Mouse (Mus musculus) liver, embryonic 11.5 days (tissue): Measurements from ENCODE around the gene Zbtb12. TPM values are rescaled to one million over a fixed set of nuclear protein-coding genes. Genes with fewer than 3 reads are reported as not detected.

Source experiments
- ATAC-seq: fragments of 200-750 bp; cut with Nextera tagmentation; replicated peaks from 2 replicates; pipeline ENCODE4 v1.8.0; 2017; ENCODE audit warnings: moderate number of reproducible peaks, mild to moderate bottlenecking, moderate TSS enrichment, moderate library complexity; ENCODE audit not compliant: low FRiP score
- DNase-seq: peaks from one replicate; pipeline ENCODE4 v3.0.0-alpha.2; 2017; ENCODE audit warnings: low spot score
- H3K27ac ChIP-seq: fragments of 300-500 bp; sonication (generic); 2 replicates; pipeline ENCODE4 v1.5.1; 2014; ENCODE audit warnings: mild to moderate bottlenecking, low read depth, low read length, control low read depth
- H3K27me3 ChIP-seq: fragments of 300-500 bp; sonication (generic); replicated peaks from 2 replicates; pipeline ENCODE4 v1.6.1; 2014; ENCODE audit warnings: low read length, mixed read lengths; ENCODE audit not compliant: control insufficient read depth, insufficient read depth
- H3K36me3 ChIP-seq: fragments of 300-500 bp; sonication (generic); 2 replicates; pipeline ENCODE4 v1.6.1; 2014; ENCODE audit warnings: mild to moderate bottlenecking, low read length, moderate library complexity, mixed read lengths; ENCODE audit not compliant: control insufficient read depth, insufficient read depth
- H3K4me1 ChIP-seq: fragments of 300-500 bp; sonication (generic); replicated peaks from 2 replicates; pipeline ENCODE4 v1.6.1; 2014; ENCODE audit warnings: low read length, mixed read lengths; ENCODE audit not compliant: control insufficient read depth, insufficient read depth
- H3K4me2 ChIP-seq: fragments of 300-500 bp; sonication (generic); 2 replicates; pipeline ENCODE4 v1.6.1; 2014; ENCODE audit warnings: mild to moderate bottlenecking, control low read depth, moderate library complexity
- H3K4me3 ChIP-seq: fragments of 300-500 bp; sonication (generic); 2 replicates; pipeline ENCODE4 v1.5.1; 2014; ENCODE audit warnings: low read depth, low read length, control low read depth
- H3K9ac ChIP-seq: fragments of 300-500 bp; sonication (generic); 2 replicates; pipeline ENCODE4 v1.6.1; 2014; ENCODE audit warnings: low read depth, low read length, control low read depth
- H3K9me3 ChIP-seq: fragments of 300-500 bp; sonication (generic); 2 replicates; pipeline ENCODE4 v1.6.1; 2016; ENCODE audit warnings: low read length, inconsistent platforms, mixed read lengths; ENCODE audit not compliant: control insufficient read depth
- WGBS: fragments of 180-500 bp; shearing (Covaris S2); extraction: QIAGEN DNeasy Blood & Tissue Kit; methylation state at CpG from one replicate; pipeline ENCODE4 v1.1.7; 2014; 5-methylcytosine and 5-hydroxymethylcytosine counted together
- polyA plus RNA-seq: library from polyadenylated mRNA; unstranded; fragments of >200 nt; fragmentation: Nextera tagmentation; extraction: Ambion mirVana; gene quantifications from 2 replicates; pipeline ENCODE4 v1.2.1, GENCODE M21; 2014

Gene Zbtb12
- polyA plus RNA-seq, 1 experiment from 2014 or later, result 0.86 TPM

- H3K9me3 ChIP-seq, result no peaks in the 10 kb centered on the region
- ATAC-seq, result no peak
- no peak overlapping the region for H3K9ac ChIP-seq
- H3K27ac ChIP-seq, result no peak overlapping the region
- peaks cover 33% of the 10 kb centered on the region for H3K36me3 ChIP-seq
- H3K4me3 ChIP-seq, result no peak overlapping the region
- no peaks in the 10 kb centered on the region for H3K27me3 ChIP-seq
- DNase-seq, result no peak
- H3K4me1 ChIP-seq, result peaks cover 12% of the 10 kb centered on the region
- WGBS, result 90% methylated on average over 6 of the region's 6 CpGs
- H3K4me2 ChIP-seq, result no peak overlapping the region
Measured at GRCm38 (mm10) chr17:34847192-34847591, 32.1 kb upstream of the Zbtb12 start.

- H3K9me3 ChIP-seq, result no peaks in the 10 kb centered on the region
- H3K27ac ChIP-seq, result no peak overlapping the region
- H3K4me2 ChIP-seq, result no peak overlapping the region
- H3K9ac ChIP-seq, result no peak overlapping the region
- H3K27me3 ChIP-seq, result no peaks in the 10 kb centered on the region
- H3K36me3 ChIP-seq, result peaks cover 33% of the 10 kb centered on the region
- WGBS, result 89% methylated on average over 7 of the region's 7 CpGs
- ATAC-seq (no peak), DNase-seq (no peak)
- H3K4me3 ChIP-seq, result no peak overlapping the region
- peaks cover 12% of the 10 kb centered on the region for H3K4me1 ChIP-seq
Measured at GRCm38 (mm10) chr17:34847615-34848014, 31.7 kb upstream of the Zbtb12 start.

DNA sequence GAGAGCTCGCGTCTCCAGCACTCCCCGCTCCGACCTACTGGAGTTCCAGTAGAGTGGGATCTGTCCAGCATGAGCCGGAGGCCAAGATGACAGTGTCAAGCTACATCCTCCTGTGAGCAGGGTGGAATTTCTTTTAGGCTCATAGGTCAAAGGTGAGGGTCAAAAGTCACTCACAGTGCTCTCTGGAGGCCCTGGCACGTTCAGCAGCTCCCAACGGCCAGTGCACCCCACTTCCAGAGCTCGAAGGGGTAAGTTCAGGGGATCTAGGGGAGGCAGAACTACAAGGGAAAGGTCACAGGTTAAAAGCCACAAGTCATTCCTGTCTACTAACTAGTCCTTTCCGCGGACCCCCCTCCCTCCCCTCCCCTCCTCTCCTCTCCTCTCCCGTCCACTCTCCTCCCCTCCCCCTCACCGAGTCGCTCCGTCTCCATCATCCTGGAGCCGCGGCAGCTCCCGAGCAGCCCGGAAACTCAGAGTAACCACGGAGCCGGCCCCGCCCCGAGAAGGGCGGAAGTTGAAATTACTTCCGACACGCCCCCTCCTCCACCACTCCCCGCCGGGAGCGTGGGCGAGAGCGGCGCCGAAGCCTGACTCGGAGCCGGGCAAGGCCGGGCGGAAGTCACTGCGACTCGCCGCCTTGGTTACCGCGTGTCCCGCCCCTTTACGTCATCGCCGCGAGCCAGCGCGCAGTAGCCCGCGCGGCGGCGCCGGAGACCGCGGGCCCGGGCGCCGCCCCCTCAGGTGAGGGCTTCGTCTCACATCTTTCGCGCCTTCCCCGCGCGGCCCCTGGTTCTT, 29.4 kb upstream of the Zbtb12 start, which contains the start of the genes Skiv2l and Nelfe:
Skiv2l (minus strand) TSS at position 489 of the 795 bp plus-strand sequence.
Nelfe (plus strand) TSS at position 670 of the 795 bp plus-strand sequence.
- under 1% methylated on average over 65 of the region's 65 CpGs for WGBS
- no peaks in the 10 kb centered on the region for H3K9me3 ChIP-seq
- peak within 1 kb of the TSS; percentile 89 for H3K4me3 ChIP-seq
- H3K9ac ChIP-seq, result peak within 1 kb of the TSS; percentile 87
- peak within 1 kb of the TSS; percentile 97 for H3K4me2 ChIP-seq
- H3K27me3 ChIP-seq, result no peaks in the 10 kb centered on the region
- peak within 1 kb of the TSS; percentile 68 for H3K27ac ChIP-seq
- peaks cover 35% of the 10 kb centered on the region for H3K36me3 ChIP-seq
- peak; percentile 96 for ATAC-seq
- DNase-seq, result peak; percentile 98
- H3K4me1 ChIP-seq, result peaks cover 12% of the 10 kb centered on the region

GRCm38 (mm10) chr17:34850517-34851125, 28.7 kb upstream of the Zbtb12 start:
- 2% methylated on average over 25 of the region's 25 CpGs for WGBS
- DNase-seq (no peak), ATAC-seq (peak; percentile 16)
- Histone ChIP-seq H3K36me3 (peaks cover 34% of the 10 kb centered on the region), H3K9me3 (no peaks in the 10 kb centered on the region), H3K27ac (peak overlapping the region; percentile 68), H3K4me3 (peak overlapping the region; percentile 89), H3K4me2 (peak overlapping the region; percentile 97), H3K4me1 (peaks cover 12% of the 10 kb centered on the region), H3K9ac (peak overlapping the region; percentile 87), H3K27me3 (no peaks in the 10 kb centered on the region)

- H3K4me1 ChIP-seq, result peaks cover 12% of the 10 kb centered on the region
- no peak overlapping the region for H3K27ac ChIP-seq
- no peak overlapping the region for H3K4me2 ChIP-seq
- peaks cover 27% of the 10 kb centered on the region for H3K36me3 ChIP-seq
- H3K9me3 ChIP-seq, result no peaks in the 10 kb centered on the region
- no peak overlapping the region for H3K9ac ChIP-seq
- no peak for ATAC-seq
- DNase-seq, result no peak
- no peak overlapping the region for H3K4me3 ChIP-seq
- no peaks in the 10 kb centered on the region for H3K27me3 ChIP-seq
- 79% methylated on average over 8 of the region's 8 CpGs for WGBS
Measured at GRCm38 (mm10) chr17:34853511-34853910, 25.8 kb upstream of the Zbtb12 start.

DNA sequence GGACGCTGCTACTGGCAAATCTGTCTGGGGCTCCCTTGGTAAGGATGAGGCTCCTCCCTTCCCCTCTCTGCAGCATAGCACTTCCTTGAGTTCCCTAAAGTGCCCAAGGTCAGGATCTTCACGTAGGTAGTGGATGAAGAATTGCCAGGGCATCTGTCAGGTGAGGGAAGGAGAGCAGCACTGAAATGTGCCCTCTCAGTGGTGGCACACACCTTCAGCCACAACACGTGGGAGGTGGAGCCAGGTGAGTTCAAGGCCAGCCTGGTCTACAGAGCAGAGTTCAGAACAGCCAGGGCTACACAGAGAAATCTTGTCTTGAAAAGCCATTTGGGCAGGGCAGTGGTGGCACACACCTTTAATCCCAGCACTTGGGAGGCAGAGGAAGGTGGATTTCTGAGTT, 24.5 kb upstream of the Zbtb12 start:
- ATAC-seq (no peak), DNase-seq (no peak)
- Histone ChIP-seq H3K4me1 (peaks cover 5% of the 10 kb centered on the region; the same call in 1 of the 2 replicates), H3K4me3 (no peak overlapping the region), H3K4me2 (no peak overlapping the region), H3K27me3 (no peaks in the 10 kb centered on the region), H3K9ac (no peak overlapping the region), H3K27ac (no peak overlapping the region), H3K9me3 (no peaks in the 10 kb centered on the region), H3K36me3 (peaks cover 27% of the 10 kb centered on the region)
- WGBS, result 76% methylated on average over 3 of the region's 3 CpGs

- WGBS, result 50% methylated on average over 3 of the region's 3 CpGs
- no peak overlapping the region for H3K27ac ChIP-seq
- peaks cover 27% of the 10 kb centered on the region for H3K36me3 ChIP-seq
- no peak for ATAC-seq
- no peak overlapping the region for H3K9ac ChIP-seq
- H3K9me3 ChIP-seq, result no peaks in the 10 kb centered on the region
- H3K4me2 ChIP-seq, result no peak overlapping the region
- no peak overlapping the region for H3K4me3 ChIP-seq
- no peaks in the 10 kb centered on the region for H3K27me3 ChIP-seq
- no peak for DNase-seq
- H3K4me1 ChIP-seq, result peaks cover 5% of the 10 kb centered on the region; the same call in 1 of the 2 replicates
Measured at GRCm38 (mm10) chr17:34855825-34856224, 23.5 kb upstream of the Zbtb12 start.

DNA sequence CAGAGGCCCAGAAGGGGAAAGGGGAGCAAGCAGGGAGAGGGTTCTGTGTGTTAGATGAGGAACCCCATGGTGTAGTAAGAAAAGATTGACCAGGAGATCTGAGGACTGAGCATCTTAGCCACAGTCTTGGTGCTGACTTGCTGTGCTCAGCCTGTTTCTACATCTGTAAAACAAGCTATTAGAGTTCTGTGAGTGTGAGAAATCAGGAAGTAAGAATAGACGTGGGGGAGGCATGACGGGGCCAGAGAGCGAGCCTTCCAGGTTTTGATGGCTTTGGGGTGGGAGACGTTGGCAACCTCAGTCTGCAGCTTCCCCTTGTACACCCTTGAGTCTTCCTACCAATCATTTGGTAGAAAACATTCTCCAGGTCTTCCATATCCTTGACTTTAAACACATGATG, 20.6 kb upstream of the Zbtb12 start:
- no peak overlapping the region for H3K27ac ChIP-seq
- no peak overlapping the region for H3K4me3 ChIP-seq
- ATAC-seq (no peak), DNase-seq (no peak)
- H3K9me3 ChIP-seq, result no peaks in the 10 kb centered on the region
- H3K36me3 ChIP-seq, result peaks cover 16% of the 10 kb centered on the region
- no peaks in the 10 kb centered on the region for H3K4me1 ChIP-seq
- no peaks in the 10 kb centered on the region for H3K27me3 ChIP-seq
- H3K9ac ChIP-seq, result no peak overlapping the region
- WGBS, result 57% methylated on average over 4 of the region's 4 CpGs
- H3K4me2 ChIP-seq, result no peak overlapping the region
